Mouse (Mus musculus): Measurements from ENCODE around the gene Etv6. TPM values are rescaled to one million over a fixed set of nuclear protein-coding genes. Genes with fewer than 3 reads are reported as not detected.

The Etv6 gene
- polyA plus RNA-seq, 1 experiment from 2014 or later: 10.4 TPM

DNA sequence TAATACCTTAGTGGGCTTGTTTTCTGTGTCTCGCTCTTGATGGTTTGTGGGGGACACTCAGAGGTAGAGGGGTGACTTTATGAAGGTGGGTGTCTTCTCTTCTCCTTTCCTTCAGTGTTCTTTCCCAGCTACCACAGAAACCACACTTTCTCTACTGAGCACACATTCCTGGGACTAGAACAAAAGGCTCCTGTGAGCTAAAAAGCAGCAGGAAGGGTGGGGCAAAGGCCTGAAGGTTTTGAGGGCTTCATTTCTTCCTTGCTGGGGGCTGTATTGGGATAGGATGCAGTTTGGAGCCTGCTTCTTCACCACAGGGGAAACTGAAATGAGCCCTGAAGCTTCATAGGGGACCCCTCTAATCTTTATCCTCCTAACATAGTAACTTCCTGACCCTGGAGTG, 164.4 kb downstream of the Etv6 start:
- WGBS: 74% methylated on average over 1 of the region's 1 CpGs
- ATAC-seq (ENCODE audit: insufficient read depth, low FRiP score): no peak
- Histone ChIP-seq H3K4me1 (ENCODE audit: control insufficient read depth, insufficient read depth, low read length) (peaks cover 24% of the 10 kb centered on the region), H3K9me3 (replicated peaks; ENCODE audit: control insufficient read depth, low read length) (no peaks in the 10 kb centered on the region), H3K9ac (ENCODE audit: low read length) (peak overlapping the region; percentile 21; the same call in 1 of the 2 replicates), H3K27ac (ENCODE audit: low read length) (peak overlapping the region; percentile 73), H3K36me3 (ENCODE audit: control insufficient read depth, insufficient read depth, low read length) (no peaks in the 10 kb centered on the region), H3K4me2 (ENCODE audit: low read depth, low read length) (no peak overlapping the region), H3K27me3 (ENCODE audit: control insufficient read depth, insufficient read depth, low read length) (no peaks in the 10 kb centered on the region), H3K4me3 (replicated peaks; ENCODE audit: low read length) (no peak overlapping the region)

GRCm38 (mm10) chr6:134200577-134200976, 165.1 kb downstream of the Etv6 start:
- Histone ChIP-seq H3K4me2 (ENCODE audit: low read depth, low read length) (no peak overlapping the region), H3K27ac (ENCODE audit: low read length) (peak overlapping the region; percentile 73), H3K9me3 (replicated peaks; ENCODE audit: control insufficient read depth, low read length) (no peaks in the 10 kb centered on the region), H3K36me3 (ENCODE audit: control insufficient read depth, insufficient read depth, low read length) (no peaks in the 10 kb centered on the region), H3K9ac (ENCODE audit: low read length) (no peak overlapping the region), H3K4me3 (replicated peaks; ENCODE audit: low read length) (no peak overlapping the region), H3K4me1 (ENCODE audit: control insufficient read depth, insufficient read depth, low read length) (peaks cover 24% of the 10 kb centered on the region), H3K27me3 (ENCODE audit: control insufficient read depth, insufficient read depth, low read length) (no peaks in the 10 kb centered on the region)
- WGBS: 72% methylated on average over 10 of the region's 10 CpGs
- ATAC-seq (ENCODE audit: insufficient read depth, low FRiP score): no peak

DNA sequence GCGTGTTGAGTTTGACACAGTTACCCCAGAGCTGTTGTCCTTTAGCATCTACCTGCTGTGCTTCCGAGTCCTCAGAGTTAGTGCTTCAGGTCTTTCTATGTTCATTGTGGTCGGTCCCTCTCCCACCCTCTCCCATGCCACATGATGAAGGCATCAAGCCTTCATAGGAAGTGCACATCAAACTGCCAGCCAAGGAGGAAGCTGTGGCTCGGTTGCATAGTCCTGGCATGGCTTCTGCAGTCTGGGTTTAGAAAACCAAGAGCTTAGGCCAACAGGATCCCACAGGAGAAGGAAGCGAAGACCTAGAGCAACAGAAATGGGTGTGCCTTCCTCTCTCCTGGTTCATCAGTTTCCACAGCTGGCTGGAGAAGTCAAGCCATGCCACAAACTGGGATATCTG, 166.7 kb downstream of the Etv6 start:
- 83% methylated on average over 5 of the region's 5 CpGs for WGBS
- no peaks in the 10 kb centered on the region for H3K27me3 ChIP-seq (ENCODE audit: control insufficient read depth, insufficient read depth, low read length)
- H3K4me3 ChIP-seq (replicated peaks; ENCODE audit: low read length): no peak overlapping the region
- no peaks in the 10 kb centered on the region for H3K9me3 ChIP-seq (replicated peaks; ENCODE audit: control insufficient read depth, low read length)
- no peak overlapping the region for H3K4me2 ChIP-seq (ENCODE audit: low read depth, low read length)
- peaks cover 26% of the 10 kb centered on the region for H3K4me1 ChIP-seq (ENCODE audit: control insufficient read depth, insufficient read depth, low read length)
- H3K27ac ChIP-seq (ENCODE audit: low read length): no peak overlapping the region
- H3K36me3 ChIP-seq (ENCODE audit: control insufficient read depth, insufficient read depth, low read length): no peaks in the 10 kb centered on the region
- no peak overlapping the region for H3K9ac ChIP-seq (ENCODE audit: low read length)
- no peak for ATAC-seq (ENCODE audit: insufficient read depth, low FRiP score)

DNA sequence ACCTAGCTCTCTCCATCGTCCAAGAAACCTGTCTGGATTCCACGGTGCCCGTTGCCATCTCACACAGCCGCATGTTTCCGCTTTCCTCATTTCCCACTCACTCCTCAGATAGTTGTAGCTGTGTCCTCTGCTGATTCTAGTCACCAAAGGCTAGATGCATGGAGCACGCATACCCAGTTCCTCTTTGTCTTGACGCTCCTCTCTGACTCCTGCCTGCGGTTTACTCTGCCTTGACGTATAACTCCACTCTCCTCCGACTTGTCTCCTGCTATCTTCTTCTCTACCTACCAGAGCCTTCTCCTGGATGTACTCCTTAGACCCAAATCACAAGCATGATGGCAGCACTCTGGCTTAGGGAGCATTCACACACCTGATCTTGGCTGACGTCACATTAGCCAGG, 169.7 kb downstream of the Etv6 start:
- no peak for ATAC-seq (ENCODE audit: insufficient read depth, low FRiP score)
- Histone ChIP-seq H3K4me3 (replicated peaks; ENCODE audit: low read length) (no peak overlapping the region), H3K27ac (ENCODE audit: low read length) (no peak overlapping the region), H3K27me3 (ENCODE audit: control insufficient read depth, insufficient read depth, low read length) (no peaks in the 10 kb centered on the region), H3K4me1 (ENCODE audit: control insufficient read depth, insufficient read depth, low read length) (peaks cover 29% of the 10 kb centered on the region), H3K36me3 (ENCODE audit: control insufficient read depth, insufficient read depth, low read length) (no peaks in the 10 kb centered on the region), H3K9me3 (replicated peaks; ENCODE audit: control insufficient read depth, low read length) (no peaks in the 10 kb centered on the region), H3K9ac (ENCODE audit: low read length) (no peak overlapping the region), H3K4me2 (ENCODE audit: low read depth, low read length) (no peak overlapping the region)
- 89% methylated on average over 10 of the region's 11 CpGs for WGBS

DNA sequence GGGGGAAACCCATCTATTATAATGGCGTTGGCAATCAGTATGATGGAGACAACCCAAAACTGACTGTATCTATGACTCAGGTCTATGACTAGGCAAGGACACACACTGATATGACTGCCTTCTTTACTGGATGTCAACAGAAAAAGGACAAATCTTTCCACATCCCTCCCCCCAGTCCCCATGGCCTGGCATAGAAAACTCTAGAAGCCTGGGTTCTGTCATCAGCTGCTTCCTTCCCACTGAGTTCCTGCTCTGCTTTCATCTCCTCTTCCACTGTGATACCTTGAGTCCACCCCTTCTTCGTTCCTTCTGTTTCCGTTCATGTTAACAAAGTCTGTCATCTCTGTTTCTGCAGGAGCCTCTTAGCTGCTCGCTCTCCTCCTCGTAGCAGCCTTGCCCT, 170.2 kb downstream of the Etv6 start:
- H3K4me1 ChIP-seq (ENCODE audit: control insufficient read depth, insufficient read depth, low read length): peaks cover 24% of the 10 kb centered on the region
- 66% methylated on average over 5 of the region's 5 CpGs for WGBS
- H3K4me3 ChIP-seq (replicated peaks; ENCODE audit: low read length): no peak overlapping the region
- H3K27ac ChIP-seq (ENCODE audit: low read length): no peak overlapping the region
- ATAC-seq (ENCODE audit: insufficient read depth, low FRiP score): no peak
- no peaks in the 10 kb centered on the region for H3K9me3 ChIP-seq (replicated peaks; ENCODE audit: control insufficient read depth, low read length)
- H3K4me2 ChIP-seq (ENCODE audit: low read depth, low read length): no peak overlapping the region
- H3K9ac ChIP-seq (ENCODE audit: low read length): no peak overlapping the region
- H3K36me3 ChIP-seq (ENCODE audit: control insufficient read depth, insufficient read depth, low read length): no peaks in the 10 kb centered on the region
- H3K27me3 ChIP-seq (ENCODE audit: control insufficient read depth, insufficient read depth, low read length): no peaks in the 10 kb centered on the region

DNA sequence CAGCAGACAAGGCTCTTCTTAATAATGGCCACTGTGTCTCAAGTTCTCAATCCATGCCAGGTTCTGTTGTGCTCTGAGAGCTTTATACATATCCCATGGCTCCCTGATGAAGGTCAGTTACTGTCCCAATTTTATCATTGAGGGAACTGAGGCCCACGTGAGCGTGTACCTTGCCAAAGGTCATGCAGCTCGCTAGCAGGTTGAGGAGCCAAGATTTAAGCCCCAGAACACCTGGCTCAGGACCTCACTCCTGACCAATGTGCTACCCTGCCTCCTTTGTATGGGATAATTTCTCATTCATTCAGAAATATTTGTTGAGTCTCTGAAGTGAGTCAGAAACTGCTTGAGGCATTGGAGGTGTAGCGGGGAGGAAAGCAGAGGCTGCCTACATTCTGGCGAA, 170.8 kb downstream of the Etv6 start:
- 78% methylated on average over 5 of the region's 5 CpGs for WGBS
- no peak overlapping the region for H3K4me3 ChIP-seq (replicated peaks; ENCODE audit: low read length)

DNA sequence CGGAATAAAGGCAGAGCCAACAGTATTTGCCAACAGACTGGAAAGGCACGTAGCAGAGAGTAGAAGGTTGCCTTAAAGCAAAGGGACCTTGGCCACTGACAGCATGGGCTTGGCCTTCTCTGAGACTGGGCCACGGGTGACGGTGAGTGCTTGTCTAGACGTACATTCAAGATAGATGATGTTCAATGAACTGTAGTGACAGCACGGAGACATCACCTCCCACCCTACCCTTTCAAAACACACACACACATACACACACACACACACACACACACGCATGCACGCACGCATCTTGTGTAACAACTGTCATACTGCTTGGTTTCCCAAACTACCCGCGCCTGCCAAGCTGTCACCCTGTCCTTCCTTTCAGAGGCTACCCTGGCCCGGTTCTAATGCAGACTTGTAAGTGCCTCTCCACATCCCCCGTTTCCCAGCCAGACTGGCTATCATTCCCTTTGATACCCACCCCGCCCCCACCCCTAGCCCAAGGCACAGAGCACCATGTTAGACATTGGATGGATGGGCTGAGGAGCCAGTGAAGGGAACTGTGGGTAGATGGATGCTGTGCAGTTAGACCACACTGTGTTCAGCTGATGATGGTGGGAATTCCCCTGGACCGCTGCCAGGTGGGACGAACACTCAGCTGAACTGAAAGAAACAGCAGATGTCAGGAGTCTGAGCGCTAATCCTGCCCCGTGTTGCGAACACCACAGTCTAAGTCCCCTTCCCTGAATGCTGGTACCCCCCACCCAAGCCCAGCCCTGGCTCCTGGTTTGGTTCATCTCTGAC, 172.1 kb downstream of the Etv6 start:
- Histone ChIP-seq H3K9me3 (replicated peaks; ENCODE audit: control insufficient read depth, low read length) (no peaks in the 10 kb centered on the region), H3K27ac (ENCODE audit: low read length) (peak overlapping the region; percentile 52; the same call in 1 of the 2 replicates), H3K9ac (ENCODE audit: low read length) (no peak overlapping the region), H3K4me3 (replicated peaks; ENCODE audit: low read length) (no peak overlapping the region), H3K27me3 (ENCODE audit: control insufficient read depth, insufficient read depth, low read length) (no peaks in the 10 kb centered on the region), H3K4me1 (ENCODE audit: control insufficient read depth, insufficient read depth, low read length) (peaks cover 21% of the 10 kb centered on the region), H3K36me3 (ENCODE audit: control insufficient read depth, insufficient read depth, low read length) (no peaks in the 10 kb centered on the region), H3K4me2 (ENCODE audit: low read depth, low read length) (peak overlapping the region; percentile 33)
- WGBS: 70% methylated on average over 19 of the region's 19 CpGs
- ATAC-seq (ENCODE audit: insufficient read depth, low FRiP score): peak; percentile 80; the same call in 1 of the 2 replicates

More for the DNA sequence above, 170.8 kb downstream of the Etv6 start:
- H3K9me3 ChIP-seq (replicated peaks; ENCODE audit: control insufficient read depth, low read length): no peaks in the 10 kb centered on the region
- peaks cover 21% of the 10 kb centered on the region for H3K4me1 ChIP-seq (ENCODE audit: control insufficient read depth, insufficient read depth, low read length)
- H3K27me3 ChIP-seq (ENCODE audit: control insufficient read depth, insufficient read depth, low read length): no peaks in the 10 kb centered on the region
- H3K36me3 ChIP-seq (ENCODE audit: control insufficient read depth, insufficient read depth, low read length): no peaks in the 10 kb centered on the region
- no peak for ATAC-seq (ENCODE audit: insufficient read depth, low FRiP score)
- no peak overlapping the region for H3K4me2 ChIP-seq (ENCODE audit: low read depth, low read length)
- no peak overlapping the region for H3K27ac ChIP-seq (ENCODE audit: low read length)
- H3K9ac ChIP-seq (ENCODE audit: low read length): no peak overlapping the region

DNA sequence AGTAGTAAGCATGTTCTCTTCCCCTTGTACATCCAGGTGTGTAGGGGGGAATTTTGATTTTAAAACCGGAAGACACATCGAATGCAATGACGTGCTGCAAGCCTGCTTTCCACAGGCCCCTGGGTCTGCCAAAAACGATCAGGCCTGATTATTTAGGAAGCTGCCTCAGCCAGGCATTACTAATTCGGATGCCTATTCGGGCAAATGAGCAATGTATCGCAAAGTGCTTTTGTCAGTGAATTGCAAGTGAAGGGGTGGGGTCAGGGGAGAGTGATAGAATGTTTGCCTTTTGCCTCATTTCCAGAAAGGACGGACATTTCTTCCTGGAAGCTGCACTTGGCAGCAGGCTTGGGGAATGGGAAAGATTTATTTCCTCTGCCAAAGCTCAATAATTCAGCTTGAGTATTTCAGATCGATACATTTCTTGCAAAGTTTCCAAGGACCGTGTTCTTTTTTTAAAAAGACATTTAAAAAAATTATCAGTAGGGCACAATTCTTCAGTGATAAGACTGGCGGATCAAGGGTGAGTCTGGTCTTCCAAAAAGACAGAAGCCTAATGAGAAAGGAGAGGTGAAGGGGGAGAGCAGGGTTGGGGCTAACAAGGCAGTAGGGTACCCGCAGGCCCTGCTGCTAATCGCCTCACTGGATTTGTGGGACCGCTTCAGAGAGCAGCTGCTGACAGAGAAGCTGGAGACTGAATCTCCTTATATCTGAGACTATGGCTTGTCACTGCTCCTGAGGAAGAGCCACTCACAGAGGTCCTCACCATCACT, 172.9 kb downstream of the Etv6 start:
- Histone ChIP-seq H3K27ac (ENCODE audit: low read length) (peak overlapping the region; percentile 52), H3K27me3 (ENCODE audit: control insufficient read depth, insufficient read depth, low read length) (no peaks in the 10 kb centered on the region), H3K4me1 (ENCODE audit: control insufficient read depth, insufficient read depth, low read length) (peaks cover 21% of the 10 kb centered on the region), H3K9ac (ENCODE audit: low read length) (no peak overlapping the region), H3K4me2 (ENCODE audit: low read depth, low read length) (peak overlapping the region; percentile 33), H3K4me3 (replicated peaks; ENCODE audit: low read length) (no peak overlapping the region), H3K9me3 (replicated peaks; ENCODE audit: control insufficient read depth, low read length) (no peaks in the 10 kb centered on the region), H3K36me3 (ENCODE audit: control insufficient read depth, insufficient read depth, low read length) (no peaks in the 10 kb centered on the region)
- no peak for ATAC-seq (ENCODE audit: insufficient read depth, low FRiP score)
- WGBS: 47% methylated on average over 14 of the region's 14 CpGs
